Mouse (Mus musculus): ENCODE data around the gene Ndc1.
"Not testable (repeated sequence)": the region's sequence is repeated elsewhere in the genome, so short reads cannot be mapped to it uniquely, and the experiment has no call there.

Gene Ndc1

GRCm38 (mm10) chr4:107367567-107368314 lies at the start of gene Ndc1:
Ndc1 (plus strand) TSS chr4:107367784.
- DNase-seq (ENCODE audit: low spot score), result peak; percentile 78

DNA sequence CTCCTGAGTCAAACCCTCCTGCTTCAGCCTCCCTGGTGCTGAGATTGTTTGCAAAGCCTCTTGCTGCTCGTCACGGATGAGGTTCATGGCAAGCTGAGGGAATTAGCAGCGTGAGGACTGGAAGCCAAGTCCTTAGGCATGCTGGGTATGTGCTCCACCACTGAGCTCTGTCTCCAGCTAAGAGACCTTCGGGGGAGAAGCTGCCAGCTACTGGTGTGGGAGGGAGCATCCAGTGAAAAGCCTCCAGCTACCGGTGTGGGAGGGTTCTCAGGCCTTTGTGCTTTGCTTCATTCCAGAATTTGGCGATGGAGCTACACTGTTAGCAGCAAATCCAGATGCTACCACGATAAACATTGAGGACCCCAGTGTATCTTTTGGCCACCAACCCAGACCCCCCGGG lies 48.9 kb upstream of the Ndc1 start:
- no peak for DNase-seq (ENCODE audit: low spot score)

DNA sequence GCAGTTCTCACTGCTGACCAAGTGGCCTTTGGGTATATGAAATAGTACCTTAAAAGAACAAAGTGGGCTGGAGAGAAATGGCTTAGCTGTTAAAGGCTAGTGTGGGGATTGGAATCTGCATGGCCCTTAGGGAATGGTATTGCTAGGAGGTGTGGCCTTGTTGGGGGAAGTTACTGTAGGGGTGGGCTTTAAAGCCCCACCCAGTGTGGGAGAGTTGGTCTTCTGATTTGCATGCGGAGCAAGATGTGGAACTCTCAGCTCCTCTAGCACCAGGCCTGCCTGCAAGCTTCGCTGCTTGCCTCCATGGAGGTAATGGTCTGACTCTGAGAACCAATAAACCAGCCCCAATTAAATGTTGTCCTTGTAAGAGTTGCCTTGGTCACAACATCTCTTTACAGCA lies 46.5 kb upstream of the Ndc1 start:
- no peak for DNase-seq (ENCODE audit: low spot score)

- DNase-seq (ENCODE audit: low spot score), result no peak
These were observed 44.5 kb upstream of the Ndc1 start for GRCm38 (mm10) chr4:107323113-107323512.

- no peak for DNase-seq (ENCODE audit: low spot score)
These were observed 39.1 kb upstream of the Ndc1 start for GRCm38 (mm10) chr4:107328530-107328929.

DNA sequence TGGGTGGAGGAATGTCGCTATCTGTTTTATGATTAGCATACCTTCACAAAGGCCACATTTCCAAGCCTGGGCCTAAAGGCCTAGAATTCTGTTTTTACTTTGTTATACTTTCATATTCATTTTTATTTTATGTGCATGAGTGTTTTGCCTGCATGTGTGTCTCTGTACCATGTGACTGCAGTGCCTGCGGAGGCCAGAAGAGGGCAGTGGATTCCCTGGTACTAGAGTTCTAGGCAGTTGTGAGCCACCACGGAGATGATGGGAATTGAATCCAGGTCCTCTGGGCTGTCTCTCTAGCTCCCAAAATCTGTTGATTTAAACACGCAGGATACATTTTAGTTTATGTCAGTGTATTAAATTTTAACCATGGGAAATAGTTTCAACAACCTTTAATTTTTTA lies 34.1 kb upstream of the Ndc1 start:
- DNase-seq (ENCODE audit: low spot score), result no peak

DNA sequence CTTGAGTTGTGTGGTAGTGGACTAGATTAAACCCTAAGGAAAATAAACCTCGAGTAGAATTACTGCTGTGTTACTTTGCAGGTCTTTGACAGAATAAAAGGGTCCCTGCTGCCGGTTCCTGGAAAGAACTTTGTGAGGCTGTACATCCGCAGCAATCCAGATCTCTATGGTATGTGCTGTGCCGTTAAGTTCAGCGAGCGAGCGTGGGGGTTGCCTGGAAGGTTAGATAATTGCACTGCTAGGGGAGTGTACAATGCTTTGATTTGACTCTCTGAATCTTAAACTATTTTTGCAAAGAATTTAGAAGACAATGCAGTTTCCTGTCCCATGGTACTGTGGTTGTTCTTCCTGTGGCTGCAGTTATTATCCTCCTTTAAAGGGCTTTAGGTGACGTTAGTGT lies 31.2 kb upstream of the Ndc1 start:
- no peak for DNase-seq (ENCODE audit: low spot score)

DNA sequence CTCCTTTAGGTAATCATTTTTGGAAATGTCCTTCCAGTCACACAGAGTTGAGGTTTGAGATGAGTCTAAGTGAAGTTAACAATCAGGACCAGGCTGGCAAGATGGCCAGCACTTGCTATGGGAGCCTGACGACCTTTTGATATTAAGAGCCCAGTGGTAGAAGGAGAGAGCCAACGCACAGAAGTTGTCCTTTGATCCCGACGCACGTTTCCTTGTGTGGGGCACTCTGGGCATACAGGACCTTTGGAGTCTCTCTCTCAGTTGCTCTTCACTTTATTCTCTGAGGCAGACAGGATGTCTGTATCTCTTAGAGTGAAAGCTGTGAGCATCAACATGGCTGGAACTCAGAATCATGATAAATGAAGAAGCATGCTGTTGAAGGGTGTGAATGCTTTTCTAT lies 30.1 kb upstream of the Ndc1 start:
- DNase-seq (ENCODE audit: low spot score), result no peak

DNA sequence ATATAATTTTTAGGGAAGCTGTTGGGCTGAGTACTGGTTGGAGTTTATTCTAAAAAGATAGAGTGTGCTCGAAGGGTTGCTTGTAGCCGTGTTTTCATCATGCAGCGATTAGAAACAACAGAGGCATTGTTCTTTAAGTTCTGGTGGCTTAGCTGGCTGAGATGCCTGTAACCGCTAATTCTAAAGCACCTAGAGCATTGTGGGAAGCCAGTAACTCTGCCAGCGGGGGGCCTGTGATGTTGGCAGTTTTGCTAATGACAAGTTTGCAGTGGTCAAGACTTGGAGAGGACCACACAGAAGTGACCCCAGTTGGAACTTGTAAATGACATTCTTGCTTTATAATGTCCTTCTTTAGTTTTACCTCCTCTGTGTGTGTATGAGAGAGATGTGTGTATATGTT lies 26.2 kb upstream of the Ndc1 start:
- no peak for DNase-seq (ENCODE audit: low spot score)

DNA sequence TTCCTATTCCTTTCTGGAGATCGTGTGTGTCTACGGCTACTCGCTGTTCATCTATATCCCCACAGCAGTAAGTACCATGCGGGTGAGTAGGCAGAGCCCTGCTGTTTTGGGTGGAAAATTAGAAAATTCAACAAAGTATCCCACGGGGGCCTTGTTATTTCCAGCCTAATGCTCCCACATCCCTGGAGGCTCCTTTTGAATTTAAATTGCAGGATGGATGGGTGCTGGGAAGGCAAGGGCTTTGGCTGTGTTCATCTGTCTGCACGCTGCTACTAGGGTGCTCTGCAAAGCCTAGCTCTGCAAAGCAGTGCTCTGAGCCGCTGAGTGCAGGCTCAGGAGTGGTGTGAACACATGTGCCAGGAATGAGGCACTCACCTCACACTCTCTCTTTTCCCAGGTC lies 23.0 kb upstream of the Ndc1 start:
- DNase-seq (ENCODE audit: low spot score), result no peak

- no peak for DNase-seq (ENCODE audit: low spot score)
These were observed 20.4 kb upstream of the Ndc1 start for GRCm38 (mm10) chr4:107347221-107347620.

- no peak for DNase-seq (ENCODE audit: low spot score)
These were observed 18.9 kb upstream of the Ndc1 start for GRCm38 (mm10) chr4:107348529-107349310.

DNA sequence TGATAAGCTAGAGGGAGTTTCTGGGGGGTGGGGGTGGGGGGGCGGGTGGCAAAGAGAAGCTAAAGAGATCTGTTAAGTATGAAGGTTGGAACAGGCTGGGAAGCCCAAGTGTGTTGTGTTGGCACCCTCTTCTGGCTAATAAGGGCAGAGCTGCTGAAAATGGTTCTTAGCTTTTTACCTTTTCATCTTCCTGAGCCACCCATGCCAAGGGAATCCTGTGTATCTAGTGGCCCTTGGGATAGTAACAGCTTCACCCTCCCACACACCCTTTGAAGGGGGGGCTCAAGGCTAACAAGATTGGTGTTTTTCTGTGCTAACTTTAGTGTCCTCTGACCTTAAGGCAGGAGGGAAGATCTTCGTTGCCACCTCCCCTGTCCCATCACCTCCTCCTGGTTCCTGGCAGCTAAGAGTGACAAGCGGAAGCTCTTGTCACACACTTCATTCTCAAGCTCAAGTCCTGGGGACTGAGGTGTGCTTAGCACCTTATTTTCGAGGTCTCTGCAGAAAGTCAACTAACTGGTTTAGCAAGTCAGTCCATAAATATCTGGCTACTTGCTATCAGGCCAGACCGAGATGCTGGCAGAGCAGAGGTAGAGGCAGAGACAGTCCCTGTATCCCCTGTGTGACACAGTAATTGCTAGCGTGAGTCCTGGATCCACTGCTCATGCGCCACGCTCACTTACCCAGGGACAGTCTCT lies 18.1 kb upstream of the Ndc1 start:
- no peak for DNase-seq (ENCODE audit: low spot score)

GRCm38 (mm10) chr4:107351368-107351767 lies 16.2 kb upstream of the Ndc1 start:
- no peak for DNase-seq (ENCODE audit: low spot score)

- no peak for DNase-seq (ENCODE audit: low spot score)
These were observed 14.0 kb upstream of the Ndc1 start for GRCm38 (mm10) chr4:107353612-107354011.

- no peak for DNase-seq (ENCODE audit: low spot score)
These were observed 13.5 kb upstream of the Ndc1 start for GRCm38 (mm10) chr4:107354126-107354525.

GRCm38 (mm10) chr4:107354543-107354942 lies 13.0 kb upstream of the Ndc1 start:
- DNase-seq (ENCODE audit: low spot score), result no peak

DNA sequence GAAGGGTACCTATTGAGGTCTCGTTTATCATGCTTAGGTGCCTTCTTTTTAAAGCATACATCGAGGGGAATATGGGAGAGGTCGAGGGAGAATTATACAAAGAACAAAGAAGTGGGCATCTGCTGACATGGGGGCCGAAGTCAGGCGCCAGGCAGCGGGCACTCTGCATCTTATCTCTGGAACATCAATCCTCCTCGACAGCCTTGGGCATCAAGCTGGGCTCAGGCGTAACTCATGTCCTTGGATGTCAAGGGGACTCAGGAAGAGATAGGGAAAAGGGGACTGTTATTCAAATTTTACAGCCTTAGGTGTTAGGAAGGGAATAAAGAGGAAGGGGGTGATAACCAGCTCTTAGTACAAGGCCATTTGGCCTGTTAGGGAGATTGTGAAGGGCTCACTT lies 10.4 kb upstream of the Ndc1 start:
- DNase-seq (ENCODE audit: low spot score), result not testable (repeated sequence)

- no peak for DNase-seq (ENCODE audit: low spot score)
These were observed 9.1 kb upstream of the Ndc1 start for GRCm38 (mm10) chr4:107358460-107358859.

DNA sequence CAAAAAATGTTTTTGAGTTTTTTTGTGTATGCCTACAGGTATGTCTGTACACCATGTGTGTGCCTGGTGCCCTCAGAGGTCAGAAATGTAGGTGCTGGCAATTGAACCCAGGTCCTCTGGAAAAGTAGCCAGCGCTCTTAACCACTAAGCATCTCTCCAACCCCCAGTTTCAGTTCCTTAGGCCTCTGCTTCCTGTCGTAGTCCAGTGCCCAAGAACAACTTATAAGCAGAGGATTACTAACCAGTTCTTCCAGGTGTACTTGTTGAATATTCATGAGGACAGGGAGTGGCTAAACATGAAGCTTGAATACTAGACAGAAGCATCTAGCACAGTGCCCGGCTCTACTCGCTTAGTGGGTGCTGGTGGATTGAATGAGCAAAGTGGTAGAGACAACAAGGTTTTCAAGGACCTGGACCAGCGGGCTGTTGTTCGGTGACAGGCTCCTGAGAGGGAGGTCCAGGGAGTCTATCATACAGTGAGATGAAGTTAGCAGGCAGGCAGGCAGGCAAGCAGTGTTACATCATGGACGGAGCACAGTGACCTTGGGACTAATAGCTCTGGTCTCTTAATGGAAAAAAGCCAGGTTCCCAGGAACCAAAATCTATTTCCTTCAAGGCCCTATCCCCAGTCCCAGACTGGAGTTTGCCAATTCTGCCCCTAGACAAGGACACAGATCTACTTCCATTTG lies 7.0 kb upstream of the Ndc1 start:
- no peak for DNase-seq (ENCODE audit: low spot score)

- no peak for DNase-seq (ENCODE audit: low spot score)
These were observed 4.8 kb upstream of the Ndc1 start for GRCm38 (mm10) chr4:107362755-107363154.

DNA sequence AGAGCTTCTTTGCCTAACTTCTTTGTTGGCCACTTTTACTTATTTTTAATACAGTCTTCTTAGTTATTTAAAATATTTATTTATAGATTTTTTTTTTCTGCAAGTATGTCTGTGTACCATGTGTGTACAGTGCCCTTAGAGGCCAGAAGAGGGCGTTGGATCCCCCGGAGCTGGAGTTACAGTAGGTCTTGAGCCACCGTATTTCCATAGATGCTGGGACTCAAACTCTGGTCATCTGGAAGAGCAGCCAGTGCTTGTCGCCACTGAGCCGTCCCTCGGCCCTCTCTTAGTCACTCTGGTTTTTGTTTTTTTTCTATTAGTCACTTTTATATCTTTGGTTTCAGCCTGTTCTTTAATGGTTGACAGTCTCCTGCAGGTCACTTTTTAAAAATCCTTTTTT lies 4.0 kb upstream of the Ndc1 start:
- no peak for DNase-seq (ENCODE audit: low spot score)

All from urinary bladder, postnatal 25 days (tissue).